Mouse (Mus musculus) adrenal gland, postnatal 36 days (tissue): ENCODE results near the gene Zeb2. TPM values are rescaled to one million over a fixed set of nuclear protein-coding genes. Genes with fewer than 3 reads are reported as not detected.

Experiments
- DNase-seq, 2 experiments: peaks; one replicate each; pipeline ENCODE4 v3.0.0; 2021; ENCODE audit warnings: mixed read lengths in 1 of 2
- long read RNA-seq, 2 experiments: library from polyadenylated mRNA; stranded (forward); transcript quantifications; one replicate each; pipeline ENCODE4 v2.0.0; 2021; ENCODE audit warnings: borderline sequencing depth in 2 of 2
- total RNA-seq, 2 experiments: library from RNA; stranded (reverse); gene quantifications; 2 replicates each; pipeline ENCODE4 v1.2.3; 2021

Gene Zeb2
- total RNA-seq = 100 to 1,000 TPM; 173 to 184 TPM
- long read RNA-seq, experiment 1, partial matches to known transcripts = 6 of 15 reads
- long read RNA-seq, experiment 1, other reads (novel, unspliced or antisense) = 9 of 15 reads
- long read RNA-seq, experiment 2, full-length matches to known transcripts = 1 of 9 reads
- long read RNA-seq, experiment 2, partial matches to known transcripts = 2 of 9 reads
- long read RNA-seq, experiment 2, other reads (novel, unspliced or antisense) = 6 of 9 reads

DNA sequence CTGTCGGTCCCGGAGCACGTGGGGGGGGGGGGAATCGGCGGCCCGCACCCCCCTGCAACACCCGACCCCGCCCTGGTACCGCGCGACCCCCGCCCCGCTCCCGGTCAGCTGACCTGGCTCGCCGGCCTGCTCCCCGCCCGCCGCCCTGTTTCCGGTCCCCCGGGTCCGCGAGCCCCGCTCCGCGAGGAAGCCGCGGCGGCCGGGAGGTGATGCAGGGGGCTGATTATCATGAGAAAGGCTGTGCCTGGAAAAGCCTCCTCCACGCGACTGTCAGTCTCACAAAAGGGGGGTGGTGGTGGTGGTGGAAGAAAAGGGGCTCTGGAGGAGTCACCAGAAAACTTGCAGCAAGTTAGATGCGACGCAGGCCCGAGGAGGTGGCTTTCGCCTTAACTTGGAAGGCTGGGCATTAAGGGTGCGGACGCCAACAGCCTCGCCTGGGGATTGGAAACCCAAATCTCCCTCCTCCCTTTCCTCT, at the start of gene Zeb2:
Zeb2 (minus strand) TSS at position 309 of the 475 bp plus-strand sequence.
- DNase-seq = peak; percentile 75 to 85

DNA sequence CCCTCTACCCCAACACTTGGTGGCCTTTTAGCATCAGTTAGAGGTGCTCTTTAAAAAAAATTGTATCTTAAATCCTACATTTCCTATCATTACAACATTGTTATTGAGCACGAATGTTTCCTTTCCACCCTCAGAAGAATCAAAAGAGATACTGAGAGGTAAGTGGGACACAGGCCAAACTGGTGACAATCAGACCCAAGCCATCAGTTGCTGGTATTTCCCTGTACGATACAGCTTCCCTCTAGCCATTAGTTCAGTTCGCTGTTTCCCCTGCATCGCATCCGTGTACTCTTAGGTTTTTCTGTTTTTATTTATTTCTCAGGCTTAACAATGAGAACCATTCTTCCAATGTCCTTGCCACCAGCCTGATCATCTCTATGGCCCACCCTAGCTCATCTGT, 41.6 kb upstream of the Zeb2 start:
- DNase-seq = no peak

- DNase-seq = no peak
Measured at GRCm38 (mm10) chr2:45158351-45158782, 41.2 kb upstream of the Zeb2 start.

- DNase-seq = no peak
Measured at GRCm38 (mm10) chr2:45153315-45153714, 36.1 kb upstream of the Zeb2 start.

DNA sequence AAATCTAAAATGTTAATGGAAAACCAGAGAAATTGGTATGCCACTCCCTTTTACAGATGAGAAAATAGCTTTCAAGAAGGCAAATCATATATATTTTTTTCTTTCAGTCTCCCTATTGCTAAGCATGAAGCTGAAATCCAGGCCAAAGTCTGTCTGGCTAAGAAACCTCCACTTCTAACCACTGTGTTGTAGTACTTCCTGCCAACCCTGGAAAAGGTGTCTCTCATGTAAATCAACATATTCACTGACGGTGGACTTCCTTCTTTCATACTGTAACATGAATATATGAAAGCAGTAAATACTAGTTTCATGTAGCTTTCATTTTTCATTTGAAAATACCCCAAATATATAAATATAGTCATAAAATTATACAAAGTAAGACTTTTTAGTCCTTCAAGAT, 26.0 kb upstream of the Zeb2 start:
- no peak for DNase-seq

- no peak for DNase-seq
Measured at GRCm38 (mm10) chr2:45138906-45139305, 21.7 kb upstream of the Zeb2 start.

DNA sequence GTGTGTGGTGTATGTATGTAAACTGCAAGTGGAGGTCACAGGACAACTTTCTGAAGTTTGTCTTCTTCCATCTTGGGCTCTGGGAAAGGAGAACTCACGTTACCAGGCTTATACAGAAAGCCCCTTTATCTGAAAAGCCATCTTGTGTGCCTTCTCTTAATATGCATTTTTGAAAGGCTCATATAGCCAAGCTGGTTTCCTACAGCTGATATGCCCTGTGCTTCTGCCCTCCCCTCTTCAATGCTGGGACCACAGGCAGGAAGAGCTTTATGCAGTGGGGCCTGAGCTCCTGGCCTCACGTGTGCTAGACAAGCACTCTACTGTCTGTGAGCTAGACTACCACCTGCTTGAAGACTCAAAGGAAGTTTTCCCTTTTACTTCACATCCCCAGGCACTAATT, 19.6 kb upstream of the Zeb2 start:
- no peak for DNase-seq

GRCm38 (mm10) chr2:45133225-45133624, 16.0 kb upstream of the Zeb2 start:
- no peak for DNase-seq

GRCm38 (mm10) chr2:45130461-45131156, 13.4 kb upstream of the Zeb2 start:
- peak in 1 of 2 experiments; percentile 2 for DNase-seq

GRCm38 (mm10) chr2:45129556-45129955, 12.4 kb upstream of the Zeb2 start:
- DNase-seq = no peak

DNA sequence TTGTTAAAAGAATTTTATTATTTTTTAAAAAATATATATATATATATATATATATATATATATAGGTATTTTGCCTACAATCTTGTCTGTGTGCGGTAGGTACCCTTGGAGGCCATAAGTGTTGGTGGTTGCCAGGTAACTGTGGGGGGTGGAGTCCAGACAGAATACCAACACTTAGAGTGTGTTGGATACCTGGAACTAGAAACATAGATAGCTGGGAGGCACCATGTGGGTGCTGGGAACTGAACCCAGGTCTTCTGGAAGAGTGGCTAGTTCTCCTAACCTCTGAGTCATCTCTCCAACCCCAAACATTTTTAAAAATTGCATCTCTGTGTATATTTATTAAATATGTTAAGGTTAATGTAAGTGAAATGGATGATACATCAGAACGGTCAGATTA, 11.5 kb upstream of the Zeb2 start:
- DNase-seq = no peak

GRCm38 (mm10) chr2:45126401-45126800, 9.2 kb upstream of the Zeb2 start:
- DNase-seq = no peak

DNA sequence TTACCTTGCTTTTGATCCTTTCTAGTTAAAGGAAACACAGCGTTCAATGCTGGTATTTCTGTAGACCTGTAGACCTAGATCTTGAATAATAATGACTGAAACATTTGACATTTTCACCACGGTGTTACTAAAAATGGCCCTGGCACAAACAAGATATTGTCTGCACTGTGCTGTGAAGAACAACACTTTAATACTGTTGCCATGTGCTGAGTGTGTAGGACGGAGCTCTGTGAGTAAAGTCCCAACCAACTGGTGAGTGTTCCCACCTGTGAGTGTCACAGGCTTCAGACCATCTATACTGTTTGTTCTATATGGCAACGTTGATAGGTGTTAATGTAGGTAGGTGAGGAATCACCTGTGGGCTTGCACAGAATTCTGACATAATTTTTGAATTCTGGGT, 8.0 kb upstream of the Zeb2 start:
- DNase-seq = no peak

- no peak for DNase-seq
Measured at GRCm38 (mm10) chr2:45123490-45123889, 6.3 kb upstream of the Zeb2 start.

- DNase-seq = no peak
Measured at GRCm38 (mm10) chr2:45118121-45118520, 926 bp upstream of the Zeb2 start.

DNA sequence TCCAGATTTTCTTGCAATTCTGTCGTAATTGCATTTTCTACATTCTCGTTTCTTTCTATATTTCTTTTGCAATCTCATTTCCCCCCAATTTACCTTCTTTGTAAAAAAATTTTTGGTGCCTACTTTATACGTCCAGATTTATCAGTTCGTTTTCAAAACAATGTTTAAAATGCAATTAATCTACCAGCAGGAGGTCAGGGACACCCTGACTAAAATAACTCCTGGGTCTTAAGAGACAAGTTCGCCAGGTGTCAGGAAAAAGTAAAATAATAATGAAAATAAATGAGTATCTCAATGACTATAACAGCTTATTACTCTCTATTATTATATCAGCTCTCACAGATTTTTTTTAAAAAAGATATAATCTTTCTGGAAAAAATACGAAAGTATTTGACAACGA, 397 bp upstream of the Zeb2 start:
- no peak for DNase-seq

DNA sequence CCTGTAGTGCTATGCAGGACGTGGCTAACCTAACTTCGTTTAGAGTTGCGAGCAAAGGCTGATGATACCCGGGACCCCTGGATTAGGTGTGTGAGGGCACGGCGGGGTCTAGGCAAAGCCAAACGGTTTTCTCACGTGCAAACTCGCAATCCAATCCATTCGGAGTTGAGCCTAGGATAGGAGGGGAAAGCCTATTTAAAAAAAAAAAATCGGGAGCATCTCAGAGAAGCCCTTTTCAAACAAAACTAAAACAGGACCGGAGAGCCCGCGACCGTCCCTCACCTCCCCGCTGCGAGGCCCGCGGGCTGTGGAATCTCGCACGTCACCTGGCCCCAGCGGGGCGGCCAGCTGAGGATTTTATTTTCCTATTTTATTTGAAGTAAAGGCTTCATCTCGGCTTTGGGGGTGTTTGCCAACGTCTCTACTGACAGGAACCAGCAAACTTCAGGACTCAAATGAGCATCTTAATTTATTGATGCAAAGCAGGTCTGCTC, 617 bp downstream of the Zeb2 start:
- DNase-seq = peak; percentile 49 to 54

- peak; percentile 78 to 88 for DNase-seq
Measured at GRCm38 (mm10) chr2:45115720-45116495, 1.3 kb downstream of the Zeb2 start.

- no peak for DNase-seq
Measured at GRCm38 (mm10) chr2:45115211-45115610, 2.0 kb downstream of the Zeb2 start.

GRCm38 (mm10) chr2:45114596-45114995, 2.6 kb downstream of the Zeb2 start:
- DNase-seq = no peak

GRCm38 (mm10) chr2:45113912-45114311, 3.3 kb downstream of the Zeb2 start:
- no peak for DNase-seq

GRCm38 (mm10) chr2:45112891-45113683, 4.1 kb downstream of the Zeb2 start:
- peak in 1 of 2 experiments; percentile 52 for DNase-seq
